Mouse (Mus musculus) splenic B cell, adult 2 months (primary cell): Measurements from ENCODE around the gene Rhbdf2.

ENCODE experiments used
- DNase-seq: peaks from one replicate; pipeline ENCODE4 v3.0.0-alpha.2; 2011; ENCODE audit warnings: low read depth, low spot score
- H3K27me3 ChIP-seq: 2 replicates; pipeline ENCODE4 v1.6.1; 2012; ENCODE audit warnings: mild to moderate bottlenecking, low read length, moderate library complexity, mixed read lengths; ENCODE audit not compliant: control insufficient read depth, poor library complexity, insufficient read depth, severe bottlenecking
- H3K36me3 ChIP-seq: 2 replicates; pipeline ENCODE4 v1.6.1; 2012; ENCODE audit warnings: mild to moderate bottlenecking, low read length, moderate library complexity, mixed read lengths; ENCODE audit not compliant: control insufficient read depth, poor library complexity, insufficient read depth, severe bottlenecking

Rhbdf2 gene

GRCm38 (mm10) chr11:116652330-116653098 is 25.7 kb upstream of the Rhbdf2 start:
- DNase-seq: no peak
- no peaks in the 10 kb centered on the region for H3K36me3 ChIP-seq
- H3K27me3 ChIP-seq: no peaks in the 10 kb centered on the region

GRCm38 (mm10) chr11:116651339-116651738 is 24.5 kb upstream of the Rhbdf2 start:
- DNase-seq: no peak
- Histone ChIP-seq H3K27me3 (no peaks in the 10 kb centered on the region), H3K36me3 (no peaks in the 10 kb centered on the region)

- no peaks in the 10 kb centered on the region for H3K36me3 ChIP-seq
- no peak for DNase-seq
- H3K27me3 ChIP-seq: no peaks in the 10 kb centered on the region
These were observed 24.0 kb upstream of the Rhbdf2 start for GRCm38 (mm10) chr11:116650811-116651210.

GRCm38 (mm10) chr11:116649711-116650337 is 23.0 kb upstream of the Rhbdf2 start:
- no peak for DNase-seq
- Histone ChIP-seq H3K36me3 (no peaks in the 10 kb centered on the region), H3K27me3 (no peaks in the 10 kb centered on the region)

GRCm38 (mm10) chr11:116648976-116649375 is 22.2 kb upstream of the Rhbdf2 start:
- no peak for DNase-seq
- no peaks in the 10 kb centered on the region for H3K27me3 ChIP-seq

GRCm38 (mm10) chr11:116648213-116648921 is 21.5 kb upstream of the Rhbdf2 start:
- no peak for DNase-seq
- no peaks in the 10 kb centered on the region for H3K36me3 ChIP-seq
- H3K27me3 ChIP-seq: no peaks in the 10 kb centered on the region

More at GRCm38 (mm10) chr11:116648976-116649375, 22.2 kb upstream of the Rhbdf2 start:
- no peaks in the 10 kb centered on the region for H3K36me3 ChIP-seq

- Histone ChIP-seq H3K27me3 (no peaks in the 10 kb centered on the region), H3K36me3 (no peaks in the 10 kb centered on the region)
- DNase-seq: no peak
These were observed 20.6 kb upstream of the Rhbdf2 start for GRCm38 (mm10) chr11:116647340-116647991.

GRCm38 (mm10) chr11:116646771-116647170 is 20.0 kb upstream of the Rhbdf2 start:
- no peaks in the 10 kb centered on the region for H3K27me3 ChIP-seq
- DNase-seq: no peak
- no peaks in the 10 kb centered on the region for H3K36me3 ChIP-seq

- H3K27me3 ChIP-seq: no peaks in the 10 kb centered on the region
- DNase-seq: no peak
- H3K36me3 ChIP-seq: no peaks in the 10 kb centered on the region
These were observed 19.3 kb upstream of the Rhbdf2 start for GRCm38 (mm10) chr11:116646136-116646535.

- no peak for DNase-seq
- Histone ChIP-seq H3K27me3 (no peaks in the 10 kb centered on the region), H3K36me3 (no peaks in the 10 kb centered on the region)
These were observed 18.8 kb upstream of the Rhbdf2 start for GRCm38 (mm10) chr11:116645446-116646110.

GRCm38 (mm10) chr11:116644225-116645112 is 17.6 kb upstream of the Rhbdf2 start:
- no peaks in the 10 kb centered on the region for H3K27me3 ChIP-seq
- no peaks in the 10 kb centered on the region for H3K36me3 ChIP-seq
- DNase-seq: no peak

- DNase-seq: no peak
- no peaks in the 10 kb centered on the region for H3K27me3 ChIP-seq
- H3K36me3 ChIP-seq: no peaks in the 10 kb centered on the region
These were observed 16.9 kb upstream of the Rhbdf2 start for GRCm38 (mm10) chr11:116643579-116644224.
